Mouse (Mus musculus) cerebellum, adult 2 months (tissue): Measurements from ENCODE around the gene Dap3. TPM values are rescaled to one million over a fixed set of nuclear protein-coding genes. Genes with fewer than 3 reads are reported as not detected.
"Not testable (repeated sequence)": the region's sequence is repeated elsewhere in the genome, so short reads cannot be mapped to it uniquely, and the experiment has no call there.

Source experiments
- DNase-seq, 2 experiments: peaks; one replicate each; pipeline ENCODE4 v3.0.0; 2021
- H3K27ac ChIP-seq: fragments of 200-500 bp; 2 replicates; pipeline ENCODE4 v1.5.1; 2012; ENCODE audit warnings: low read length, control low read depth, inconsistent platforms; ENCODE audit not compliant: insufficient read depth
- H3K27me3 ChIP-seq: fragments of 200-500 bp; 2 replicates; pipeline ENCODE4 v1.6.1; 2012; ENCODE audit warnings: inconsistent platforms, mild to moderate bottlenecking, low read length, moderate library complexity; ENCODE audit not compliant: control insufficient read depth, insufficient read depth
- H3K4me1 ChIP-seq: fragments of 200-500 bp; 2 replicates; pipeline ENCODE4 v1.6.1; 2011; ENCODE audit warnings: low read length; ENCODE audit not compliant: control insufficient read depth, insufficient read depth
- H3K4me3 ChIP-seq: fragments of 200-500 bp; replicated peaks from 2 replicates; pipeline ENCODE3; 2011; ENCODE audit warnings: mild to moderate bottlenecking, low read depth, low read length, control low read depth; ENCODE audit not compliant: insufficient read depth
- CTCF ChIP-seq: fragments of 200-500 bp; IDR thresholded peaks from 2 replicates; pipeline ENCODE4 v1.5.1; 2011; ENCODE audit warnings: low read depth, mild to moderate bottlenecking, control low read depth, low read length, moderate library complexity, borderline replicate concordance; ENCODE audit not compliant: insufficient read depth
- POLR2A ChIP-seq: fragments of 200-500 bp; IDR thresholded peaks from 2 replicates; pipeline ENCODE4 v1.6.1; 2011; ENCODE audit warnings: low read length, control low read depth, borderline replicate concordance; ENCODE audit not compliant: insufficient read depth
- WGBS: fragments of 180-500 bp; shearing (Covaris S2); methylation state at CpG from one replicate; pipeline ENCODE4 v1.1.7; 2018; 5-methylcytosine and 5-hydroxymethylcytosine counted together
- polyA plus RNA-seq: library from polyadenylated mRNA; depleted of rRNA; stranded (reverse); fragments of >200 nt; gene quantifications from 2 replicates; pipeline ENCODE4 v1.2.3, GENCODE M21; 2012; rRNA removed

Dap3 gene
- polyA plus RNA-seq, 1 experiment, result 131 TPM

- 86% methylated on average over 6 of the region's 6 CpGs for WGBS
- no peak for DNase-seq
- Histone ChIP-seq H3K4me3 (no peak overlapping the region), H3K27ac (no peak overlapping the region), H3K4me1 (no peaks in the 10 kb centered on the region), H3K27me3 (no peaks in the 10 kb centered on the region)
- TF ChIP-seq CTCF (no peak), POLR2A (no peak)
Observed at GRCm38 (mm10) chr3:88906393-88907159, 44.4 kb downstream of the Dap3 start.

GRCm38 (mm10) chr3:88905741-88906140 lies 45.2 kb downstream of the Dap3 start:
- Histone ChIP-seq H3K4me3 (no peak overlapping the region), H3K4me1 (no peaks in the 10 kb centered on the region), H3K27me3 (no peaks in the 10 kb centered on the region), H3K27ac (no peak overlapping the region)
- TF ChIP-seq POLR2A (no peak), CTCF (no peak)
- 93% methylated on average over 2 of the region's 2 CpGs for WGBS
- DNase-seq, result no peak

GRCm38 (mm10) chr3:88905209-88905608 lies 45.8 kb downstream of the Dap3 start:
- Histone ChIP-seq H3K27me3 (no peaks in the 10 kb centered on the region), H3K4me1 (no peaks in the 10 kb centered on the region), H3K27ac (no peak overlapping the region), H3K4me3 (no peak overlapping the region)
- 85% methylated on average over 6 of the region's 6 CpGs for WGBS
- TF ChIP-seq CTCF, result no peak
- TF ChIP-seq POLR2A, result no peak
- no peak for DNase-seq

- no peak for TF ChIP-seq POLR2A
- TF ChIP-seq CTCF, result no peak
- no peak overlapping the region for H3K4me3 ChIP-seq
- H3K4me1 ChIP-seq, result no peaks in the 10 kb centered on the region
- DNase-seq, result no peak
- no peak overlapping the region for H3K27ac ChIP-seq
- no peaks in the 10 kb centered on the region for H3K27me3 ChIP-seq
- WGBS, result 92% methylated on average over 3 of the region's 3 CpGs
Observed at GRCm38 (mm10) chr3:88904803-88905202, 46.2 kb downstream of the Dap3 start.

GRCm38 (mm10) chr3:88893011-88893410 lies 58.0 kb downstream of the Dap3 start:
- not testable (repeated sequence) for H3K27ac ChIP-seq, H3K4me1 ChIP-seq
- WGBS, result 95% methylated on average over 7 of the region's 7 CpGs

GRCm38 (mm10) chr3:88882536-88882935 lies 68.4 kb downstream of the Dap3 start:
- not testable (repeated sequence) for H3K27ac ChIP-seq, H3K27me3 ChIP-seq, H3K4me1 ChIP-seq, H3K4me3 ChIP-seq, DNase-seq
- WGBS, result 92% methylated on average over 4 of the region's 4 CpGs

More at GRCm38 (mm10) chr3:88893011-88893410, 58.0 kb downstream of the Dap3 start:
- not testable (repeated sequence) for DNase-seq, H3K27me3 ChIP-seq, H3K4me3 ChIP-seq

Other genes with a start within 250 kb of the Dap3 start
- gene Rit1, start 234.3 kb downstream of the Dap3 start, polyA plus RNA-seq, result 57.3 and 64.3 TPM in 2 replicates
- gene Syt11, start 176.0 kb downstream of the Dap3 start, polyA plus RNA-seq, result 414 and 477 TPM in 2 replicates
- 33.4 and 35.0 TPM in 2 replicates for gene Gon4l, start 116.0 kb downstream of the Dap3 start, polyA plus RNA-seq
- gene Msto1, start 37.2 kb downstream of the Dap3 start, polyA plus RNA-seq, result 37.0 and 38.3 TPM in 2 replicates
- gene Ash1l, start 559 bp downstream of the Dap3 start, polyA plus RNA-seq, result 32.2 and 32.7 TPM in 2 replicates
- 164 and 169 TPM in 2 replicates for gene Rusc1, start 142.1 kb upstream of the Dap3 start, polyA plus RNA-seq
- 0.03 TPM in 1 of 2 replicates, not detected in the other for gene Gm43738, start 149.9 kb upstream of the Dap3 start, polyA plus RNA-seq
- gene Fdps, start 150.8 kb upstream of the Dap3 start, polyA plus RNA-seq, result 107 and 113 TPM in 2 replicates
- 0.03 and 0.07 TPM in 2 replicates for gene Pklr, start 185.0 kb upstream of the Dap3 start, polyA plus RNA-seq
- 13.0 and 14.6 TPM in 2 replicates for gene Hcn3, start 209.0 kb upstream of the Dap3 start, polyA plus RNA-seq
- 75.5 and 80.2 TPM in 2 replicates for gene Clk2, start 213.6 kb upstream of the Dap3 start, polyA plus RNA-seq
- 109 and 121 TPM in 2 replicates for gene Scamp3, start 226.3 kb upstream of the Dap3 start, polyA plus RNA-seq
- gene Fam189b, start 232.0 kb upstream of the Dap3 start, polyA plus RNA-seq, result 86.8 and 97.7 TPM in 2 replicates